Mouse (Mus musculus) kidney, adult 2 months (tissue): ENCODE data around the gene Pm20d1.

ENCODE experiments used
- CTCF ChIP-seq: fragments of 200-500 bp; conservative IDR thresholded peaks from 2 replicates; pipeline ENCODE4 v1.5.1; 2011; ENCODE audit warnings: low read depth, mild to moderate bottlenecking, control low read depth, low read length, moderate library complexity, mixed read lengths; ENCODE audit not compliant: insufficient read depth, insufficient read length
- POLR2A ChIP-seq: fragments of 200-500 bp; IDR thresholded peaks from one replicate; pipeline ENCODE4 v1.6.1; 2011; ENCODE audit warnings: low read depth, low read length, control low read depth

- no peak for TF ChIP-seq CTCF
- TF ChIP-seq POLR2A = peak; percentile 35
Measured at GRCm38 (mm10) chr1:131797202-131797909, at the start of gene Pm20d1.
